In genomic region chr4:138415991-138416390, GRCm38 (mm10) we compare ENCODE assay signal across 22 mouse cellular contexts. TPM values are rescaled to one million over a fixed set of nuclear protein-coding genes. Genes with fewer than 3 reads are reported as not detected.
DNase-seq lines count a peak whose midpoint lies in the region; ATAC-seq and TF ChIP-seq lines count a peak whose summit lies in the region.
"Had no signal": no experiment of that assay in that cellular context is flagged by ENCODE, and none has a peak within 500 bp of the region (broad histone marks: within the 10 kb centered on the region; RNA-seq: fewer than 3 reads in every experiment).

No protein-coding gene starts in this region.

- no peak overlapping the region for H3K27ac ChIP-seq in lung, postnatal 0 days (ENCODE audit: low read length)
- H3K27ac ChIP-seq in ES-E14 (ENCODE audit: insufficient read depth, low read depth, low read length, poor library complexity, severe bottlenecking) = peak overlapping the region; percentile 54; the same call in 1 of the 2 replicates
- H3K27ac ChIP-seq in olfactory bulb, adult 2 months (ENCODE audit: insufficient read depth, low read depth, low read length) = peak overlapping the region; percentile 95
- H3K27ac ChIP-seq in cerebellum, adult 2 months (ENCODE audit: insufficient read depth, low read length) = no peak overlapping the region
- H3K27ac ChIP-seq: embryonic facial prominence, embryonic 13.5 days; heart, embryonic 10.5 days; limb, embryonic 15.5 days; midbrain, embryonic 13.5 days had no signal

- in situ Hi-C loops in ES-E14 (cut with MboI; ENCODE audit: low sequenced_read_pairs in 2 of 2, unreplicated experiment in 2 of 2) = no loop called here

- H3K36me3 ChIP-seq in lung, postnatal 0 days (ENCODE audit: insufficient read depth, low read length) = no peaks in the 10 kb centered on the region
- H3K36me3 ChIP-seq in ES-E14 (ENCODE audit: control insufficient read depth, insufficient read depth, low read length, poor library complexity, severe bottlenecking) = no peaks in the 10 kb centered on the region
- H3K36me3 ChIP-seq: embryonic facial prominence, embryonic 13.5 days; heart, embryonic 10.5 days; hindbrain, embryonic 13.5 days; limb, embryonic 15.5 days; midbrain, embryonic 13.5 days had no signal

- peak; percentile 32; the same call in 1 of the 2 replicates for ATAC-seq in lung, postnatal 0 days
- ATAC-seq: intestine, postnatal 0 days; midbrain, embryonic 13.5 days; Patski had no signal

- H3K9ac ChIP-seq in lung, postnatal 0 days (replicated peaks; ENCODE audit: low read depth) = no peak overlapping the region
- H3K9ac ChIP-seq in ES-E14 (ENCODE audit: insufficient read depth, low read depth, low read length, poor library complexity, severe bottlenecking) = no peak overlapping the region; the same call in 1 of the 2 replicates
- H3K9ac ChIP-seq: embryonic facial prominence, embryonic 13.5 days; hindbrain, embryonic 13.5 days; limb, embryonic 15.5 days; midbrain, embryonic 13.5 days had no signal

- TF ChIP-seq POLR2A in olfactory bulb, adult 2 months (IDR thresholded peaks at IDR 0.05; ENCODE audit: insufficient read depth, low read depth, low read length) = 0 out of 2 replicates have a peak, but pooled peaks have one; percentile 17
- no peak for TF ChIP-seq POLR2A in cerebellum, adult 2 months (IDR thresholded peaks at IDR 0.05; ENCODE audit: borderline replicate concordance, insufficient read depth, low read length)

- no peaks in the 10 kb centered on the region for H3K4me1 ChIP-seq in lung, postnatal 0 days (ENCODE audit: insufficient read depth, low read depth, low read length)
- H3K4me1 ChIP-seq in ES-E14 (ENCODE audit: control insufficient read depth in 2 of 2, insufficient read depth in 2 of 2, low read length in 2 of 2, poor library complexity in 1 of 2) = peaks cover 7 to 47% of the 10 kb centered on the region in 2 experiments
- peaks cover 61% of the 10 kb centered on the region for H3K4me1 ChIP-seq in olfactory bulb, adult 2 months (ENCODE audit: control insufficient read depth, insufficient read depth, low read length)
- no peaks in the 10 kb centered on the region for H3K4me1 ChIP-seq in cerebellum, adult 2 months (ENCODE audit: control insufficient read depth, insufficient read depth, low read length)
- H3K4me1 ChIP-seq: limb, embryonic 15.5 days had no signal

- no peak overlapping the region for H3K4me2 ChIP-seq in lung, postnatal 0 days (replicated peaks; ENCODE audit: low read depth, low read length)
- H3K4me2 ChIP-seq: embryonic facial prominence, embryonic 13.5 days; hindbrain, embryonic 13.5 days; limb, embryonic 15.5 days; midbrain, embryonic 13.5 days had no signal

- H3K27me3 ChIP-seq in lung, postnatal 0 days (replicated peaks; ENCODE audit: insufficient read depth, low read length) = no peaks in the 10 kb centered on the region
- no peaks in the 10 kb centered on the region for H3K27me3 ChIP-seq in cerebellum, adult 2 months (ENCODE audit: control insufficient read depth, insufficient read depth, low read length)
- H3K27me3 ChIP-seq: Patski had no signal

- DNase-seq in frontal cortex, postnatal 36 days (ENCODE audit: low spot score in 2 of 2) = peak; percentile 58 to 68
- DNase-seq in frontal cortex, postnatal 10 days (ENCODE audit: low spot score in 2 of 2) = no peak
- no peak for DNase-seq in lung, postnatal 0 days (ENCODE audit: low spot score)
- no peak for DNase-seq in lung, postnatal 14 days
- no peak for DNase-seq in ES-E14 (ENCODE audit: low read depth, low spot score)
- DNase-seq in cerebellum, adult 2 months = no peak
- DNase-seq: adrenal gland, postnatal 25 days; cerebellum, adult 9-10 months; gastrocnemius, postnatal 36 days; heart, postnatal 14 days; thymus, postnatal 25 days had no signal

- WGBS in lung, postnatal 0 days = 62% methylated on average over 3 of the region's 3 CpGs
- WGBS in olfactory bulb, adult 2 months = 35% methylated on average over 3 of the region's 3 CpGs
- WGBS in cerebellum, adult 2 months = 55% methylated on average over 3 of the region's 3 CpGs

- peaks cover 5% of the 10 kb centered on the region; the same call in 1 of the 2 replicates for H3K9me3 ChIP-seq in lung, postnatal 0 days (ENCODE audit: low read length)
- H3K9me3 ChIP-seq in ES-E14 (ENCODE audit: control insufficient read depth, insufficient read depth, low read depth, low read length) = no peaks in the 10 kb centered on the region
- H3K9me3 ChIP-seq: embryonic facial prominence, embryonic 13.5 days; heart, embryonic 10.5 days; hindbrain, embryonic 13.5 days; limb, embryonic 15.5 days; midbrain, embryonic 13.5 days had no signal

- H3K4me3 ChIP-seq in lung, postnatal 0 days (ENCODE audit: low read depth, low read length) = no peak overlapping the region
- no peak overlapping the region for H3K4me3 ChIP-seq in ES-E14 (ENCODE audit: insufficient read depth in 1 of 2, low read depth in 1 of 2, low read length in 2 of 2, poor library complexity in 1 of 2, severe bottlenecking in 1 of 2)
- H3K4me3 ChIP-seq in olfactory bulb, adult 2 months (ENCODE audit: insufficient read depth, low read depth, low read length) = no peak overlapping the region
- no peak overlapping the region for H3K4me3 ChIP-seq in cerebellum, adult 2 months (replicated peaks; ENCODE audit: insufficient read depth, low read depth, low read length)
- H3K4me3 ChIP-seq: embryonic facial prominence, embryonic 13.5 days; heart, embryonic 10.5 days; hindbrain, embryonic 13.5 days; limb, embryonic 15.5 days; midbrain, embryonic 13.5 days had no signal

- no peak for TF ChIP-seq EP300 in lung, postnatal 0 days (IDR thresholded peaks at IDR 0.05)

- no peak for TF ChIP-seq CTCF in lung, postnatal 0 days (IDR thresholded peaks at IDR 0.05)
- TF ChIP-seq CTCF in olfactory bulb, adult 2 months (IDR thresholded peaks at IDR 0.05; ENCODE audit: insufficient read depth, low read depth, low read length) = no peak
- TF ChIP-seq CTCF in cerebellum, adult 2 months (IDR thresholded peaks at IDR 0.05; ENCODE audit: borderline replicate concordance, insufficient read depth, low read depth, low read length) = no peak

TF ChIP-seq in ES-E14, 5 proteins besides CTCF, POLR2A, EP300 and RAD21:
- TF ChIP-seq ZNF384 (IDR thresholded peaks at IDR 0.05; ENCODE audit: low read depth, low read length) (no peak), HCFC1 (IDR thresholded peaks at IDR 0.05; ENCODE audit: borderline replicate concordance, insufficient read depth, low read length) (no peak), ZC3H11A (IDR thresholded peaks at IDR 0.05; ENCODE audit: borderline replicate concordance, low read depth, low read length) (no peak), MAFK (IDR thresholded peaks at IDR 0.05; ENCODE audit: insufficient read depth, low read depth, low read length) (no peak), CHD2 (IDR thresholded peaks at IDR 0.05; ENCODE audit: low read depth, low read length) (no peak)

RNA-seq across cellular contexts. Expression of gene Mul1, which starts 18.5 kb away (rescaled TPM):
- 12.3 and 13.1 TPM in 2 replicates for polyA plus RNA-seq in lung, postnatal 0 days (2015; fragmentation: Nextera tagmentation; extraction: Ambion mirVana)
- 58.4 and 62.3 TPM in 2 replicates for total RNA-seq in ES-E14 (2012; rRNA removed)
- not detected in 2 replicates for polyA plus RNA-seq in olfactory bulb, adult 2 months (2012; ENCODE audit: insufficient read depth, insufficient read length, low replicate concordance, missing spikeins)
- polyA plus RNA-seq in cerebellum, adult 2 months (2012; rRNA removed) = 40.9 and 45.3 TPM in 2 replicates

RNA-seq across cellular contexts. Expression of gene Fam43b, which starts 19.7 kb away (rescaled TPM):
- 0.05 TPM in 1 of 2 replicates, not detected in the other for polyA plus RNA-seq in lung, postnatal 0 days (2015; fragmentation: Nextera tagmentation; extraction: Ambion mirVana)
- total RNA-seq in ES-E14 (2012; rRNA removed) = 0.69 and 0.89 TPM in 2 replicates
- polyA plus RNA-seq in olfactory bulb, adult 2 months (2012; ENCODE audit: insufficient read depth, insufficient read length, low replicate concordance, missing spikeins) = not detected in 2 replicates
- polyA plus RNA-seq in cerebellum, adult 2 months (2012; rRNA removed) = 12.4 and 15.0 TPM in 2 replicates
- total RNA-seq: gastrocnemius, postnatal 36 days; heart, postnatal 14 days; neutrophil, adult 5-6 weeks had no signal
- polyA plus RNA-seq: intestine, postnatal 0 days; liver, embryonic 16.5 days; Patski; testis, adult 2 months had no signal

RNA-seq across cellular contexts. Expression of gene Camk2n1, which starts 38.1 kb away (rescaled TPM):
- 10.9 and 12.7 TPM in 2 replicates for polyA plus RNA-seq in lung, postnatal 0 days (2015; fragmentation: Nextera tagmentation; extraction: Ambion mirVana)
- total RNA-seq in ES-E14 (2012; rRNA removed) = 1.2 and 1.4 TPM in 2 replicates
- 114 and 206 TPM in 2 replicates for polyA plus RNA-seq in olfactory bulb, adult 2 months (2012; ENCODE audit: insufficient read depth, insufficient read length, low replicate concordance, missing spikeins)
- 99.0 and 109 TPM in 2 replicates for polyA plus RNA-seq in cerebellum, adult 2 months (2012; rRNA removed)

RNA-seq across cellular contexts. Expression of gene Cda, which starts 48.2 kb away (rescaled TPM):
- polyA plus RNA-seq in lung, postnatal 0 days (2015; fragmentation: Nextera tagmentation; extraction: Ambion mirVana) = 15.6 and 16.0 TPM in 2 replicates
- total RNA-seq in ES-E14 (2012; rRNA removed) = 1.9 and 3.1 TPM in 2 replicates
- polyA plus RNA-seq in olfactory bulb, adult 2 months (2012; ENCODE audit: insufficient read depth, insufficient read length, low replicate concordance, missing spikeins) = not detected in 2 replicates
- 12.6 and 15.4 TPM in 2 replicates for polyA plus RNA-seq in cerebellum, adult 2 months (2012; rRNA removed)
- total RNA-seq: neutrophil, adult 5-6 weeks had no signal

Comparison
In these comparisons a context has a peak if more than half of its experiments do, and no peak if none do; other contexts are left out.
1. DNase-seq: peak in frontal cortex, postnatal 36 days (2 of 2); none in frontal cortex, postnatal 10 days (0 of 2), lung, postnatal 0 days (single experiment), lung, postnatal 14 days (single experiment), ES-E14 (single experiment) and cerebellum, adult 2 months (0 of 2).
2. H3K27ac ChIP-seq: peak in ES-E14 (single experiment) and olfactory bulb, adult 2 months (single experiment); none in lung, postnatal 0 days (single experiment) and cerebellum, adult 2 months (single experiment).
3. RNA of gene Fam43b, which starts 19.7 kb away (polyA plus RNA-seq): 12.4 to 15.0 TPM in cerebellum, adult 2 months; 0.05 TPM in lung, postnatal 0 days and not detected in olfactory bulb, adult 2 months; every median in the first group is over 10 times any median in the second.